8 mouse cellular contexts compared by ENCODE assay signal in genomic region chr11:96285771-96286738, GRCm38 (mm10). TPM values are rescaled to one million over a fixed set of nuclear protein-coding genes. Genes with fewer than 3 reads are reported as not detected.
A peak's percentile ranks its signal among the peaks of the same experiment; 100 is the strongest.
DNase-seq lines count a peak whose midpoint lies in the region; ATAC-seq and TF ChIP-seq lines count a peak whose summit lies in the region.
"Had no signal": no experiment of that assay in that cellular context is flagged by ENCODE, and none has a peak within 500 bp of the region (broad histone marks: within the 10 kb centered on the region; RNA-seq: fewer than 3 reads in every experiment).

TSS of gene Hoxb7 (plus strand) at chr11:96286623.

- no peak for TF ChIP-seq CTCF in Patski (IDR thresholded peaks at IDR 0.05)
- no peak for TF ChIP-seq CTCF in liver, embryonic 14.5 days (IDR thresholded peaks at IDR 0.05; ENCODE audit: low read depth)

- 1% methylated on average over 43 of the region's 43 CpGs for WGBS in hindbrain, embryonic 16.5 days
- WGBS in liver, embryonic 14.5 days (ENCODE audit: insufficient replicate concordance): under 1% methylated on average over 43 of the region's 43 CpGs

- peak within 1 kb of the TSS; percentile 60 for H3K9ac ChIP-seq in hindbrain, embryonic 16.5 days (ENCODE audit: low read depth, low read length)
- H3K9ac ChIP-seq in liver, embryonic 14.5 days (replicated peaks): no peak within 1 kb of the TSS

- H3K4me1 ChIP-seq in hindbrain, embryonic 16.5 days (ENCODE audit: control insufficient read depth, insufficient read depth, low read depth, low read length): peaks cover 2% of the 10 kb centered on the region; the same call in 1 of the 2 replicates
- H3K4me1 ChIP-seq in liver, embryonic 14.5 days (replicated peaks; ENCODE audit: control insufficient read depth in 2 of 2, insufficient read depth in 2 of 2, low read length in 1 of 2): no peaks in the 10 kb centered on the region

- POLR2A ChIA-PET in Patski (lab: Charles Lee): interaction anchor here (0.6 to 42.9 kb wide), 9 partner anchors 2 to 453 kb away, joined by 3 to 1274 read pairs (median 7); partner anchors contain the start of genes Hoxb4, Hoxb5, Hoxb6 and Hoxb7

- in situ Hi-C loops in Patski (cut with MboI; ENCODE audit: low pct_unique_long_range_greater_than_20kb): no loop called here

- TF ChIP-seq EP300 in liver, embryonic 14.5 days (IDR thresholded peaks at IDR 0.05; ENCODE audit: low read depth): no peak

- H3K4me3 ChIP-seq in hindbrain, embryonic 16.5 days (ENCODE audit: low read length): peak within 1 kb of the TSS; percentile 43
- H3K4me3 ChIP-seq in liver, embryonic 14.5 days (ENCODE audit: insufficient read depth in 1 of 2, low read depth in 2 of 2, low read length in 2 of 2): peak within 1 kb of the TSS in 1 of 2 experiments; percentile 25; a peak in 2 of 4 replicates

- H3K4me2 ChIP-seq in hindbrain, embryonic 16.5 days (ENCODE audit: low read length): peak within 1 kb of the TSS; percentile 49
- peak within 1 kb of the TSS; percentile 32; the same call in 1 of the 2 replicates for H3K4me2 ChIP-seq in liver, embryonic 14.5 days (ENCODE audit: low read depth)

- peak; percentile 28 for ATAC-seq in Patski
- ATAC-seq in hindbrain, embryonic 16.5 days: no peak
- no peak for ATAC-seq in liver, embryonic 14.5 days (ENCODE audit: insufficient read depth)

- DNase-seq in Patski (ENCODE audit: low read depth, low spot score): no peak
- peak; percentile 93 to 94 for DNase-seq in adrenal gland, postnatal 36 days
- DNase-seq in liver, embryonic 14.5 days (ENCODE audit: low read depth in 3 of 3, low spot score in 3 of 3): no peak
- no peak for DNase-seq in layer of hippocampus, adult 8-10 months (ENCODE audit: low spot score in 2 of 2)
- no peak for DNase-seq in frontal cortex, postnatal 10 days (ENCODE audit: low spot score in 2 of 2)
- no peak for DNase-seq in left cerebral cortex, postnatal 36 days (ENCODE audit: low spot score in 2 of 2)

- CTCF ChIA-PET in Patski (lab: Charles Lee): no interaction called here

- H3K9me3 ChIP-seq in hindbrain, embryonic 16.5 days (ENCODE audit: control insufficient read depth, low read length): peaks cover 3% of the 10 kb centered on the region; the same call in 1 of the 2 replicates
- H3K9me3 ChIP-seq in liver, embryonic 14.5 days (ENCODE audit: control insufficient read depth, low read length): no peaks in the 10 kb centered on the region

- H3K27me3 ChIP-seq in Patski: no peaks in the 10 kb centered on the region
- peaks cover 60% of the 10 kb centered on the region for H3K27me3 ChIP-seq in hindbrain, embryonic 16.5 days (replicated peaks; ENCODE audit: control insufficient read depth, insufficient read depth, low read length)
- peaks cover 99% of the 10 kb centered on the region for H3K27me3 ChIP-seq in liver, embryonic 14.5 days (ENCODE audit: control insufficient read depth, insufficient read depth, low read length)

- H3K36me3 ChIP-seq in hindbrain, embryonic 16.5 days (ENCODE audit: control insufficient read depth, insufficient read depth, low read length): no peaks in the 10 kb centered on the region
- H3K36me3 ChIP-seq in liver, embryonic 14.5 days (replicated peaks; ENCODE audit: control insufficient read depth, insufficient read depth, low read depth): no peaks in the 10 kb centered on the region

- peak within 1 kb of the TSS; percentile 80 for H3K27ac ChIP-seq in hindbrain, embryonic 16.5 days (ENCODE audit: low read depth, low read length)
- H3K27ac ChIP-seq in liver, embryonic 14.5 days: no peak within 1 kb of the TSS

- intact Hi-C loops in left cerebral cortex, postnatal 36 days (cut with DNase I): no loop called here

RNA-seq across cellular contexts. Expression of gene Hoxb7, which starts in this region (rescaled TPM):
- 98.7 TPM for polyA plus RNA-seq in Patski (2021)
- total RNA-seq in adrenal gland, postnatal 36 days (2021): 10 to 100 TPM; 35.5 to 49.8 TPM
- polyA plus RNA-seq in hindbrain, embryonic 16.5 days (2015; fragmentation: Nextera tagmentation; extraction: Ambion mirVana): 29.3 and 33.1 TPM in 2 replicates
- 0.02 and 0.06 TPM in 2 replicates for polyA plus RNA-seq in liver, embryonic 14.5 days (2012; rRNA removed)
- polyA plus RNA-seq in liver, embryonic 14.5 days (2014; fragmentation: Nextera tagmentation; extraction: Ambion mirVana): 0.10 and 0.19 TPM in 2 replicates
- not detected for total RNA-seq in layer of hippocampus, adult 8-10 months (2022)
- total RNA-seq in left cerebral cortex, postnatal 36 days (2021): not detected
- polyA plus RNA-seq: cortical plate, adult 2 months had no signal

Comparison
In these comparisons a context has a peak if more than half of its experiments do, and no peak if none do; other contexts are left out.
1. RNA of gene Hoxb7 (total RNA-seq): 35.5 to 49.8 TPM in adrenal gland, postnatal 36 days; not detected in layer of hippocampus, adult 8-10 months and not detected in left cerebral cortex, postnatal 36 days; every median in the first group is over 10 times any median in the second.
2. RNA of gene Hoxb7 (polyA plus RNA-seq): 98.7 TPM in Patski (single experiment) and 29.3 to 33.1 TPM in hindbrain, embryonic 16.5 days; 0.02 to 0.19 TPM in liver, embryonic 14.5 days; every median in the first group is over 10 times any median in the second.
3. DNase-seq: peak in adrenal gland, postnatal 36 days (2 of 2); none in Patski (single experiment), liver, embryonic 14.5 days (0 of 3), layer of hippocampus, adult 8-10 months (0 of 2), frontal cortex, postnatal 10 days (0 of 2) and left cerebral cortex, postnatal 36 days (0 of 2).